Mouse (Mus musculus) lung, adult 10 weeks (tissue): ENCODE measurements around the gene Krt28. TPM values are rescaled to one million over a fixed set of nuclear protein-coding genes. Genes with fewer than 3 reads are reported as not detected.

Experiments
- polyA plus RNA-seq: library from polyadenylated mRNA; stranded (reverse); fragments of 350-450 nt; fragmentation: Illumina TruSeq; extraction: RNeasy Lipid Tissue Mini Kit (QIAGEN cat#74804); gene quantifications from one replicate; pipeline ENCODE4 v1.2.3, GENCODE M21; 2014; ENCODE audit warnings: low read depth, low replicate concordance; ENCODE audit not compliant: insufficient read depth

The Krt28 gene
- not detected for polyA plus RNA-seq

GRCm38 (mm10) chr11:99374803-99375202, at the start of gene Krt28:
Krt28 (minus strand) TSS chr11:99374903.

GRCm38 (mm10) chr11:99422159-99422558, 47.5 kb upstream of the Krt28 start, which contains the start of gene Krt12:
Krt12 (minus strand) TSS chr11:99422259.

DNA sequence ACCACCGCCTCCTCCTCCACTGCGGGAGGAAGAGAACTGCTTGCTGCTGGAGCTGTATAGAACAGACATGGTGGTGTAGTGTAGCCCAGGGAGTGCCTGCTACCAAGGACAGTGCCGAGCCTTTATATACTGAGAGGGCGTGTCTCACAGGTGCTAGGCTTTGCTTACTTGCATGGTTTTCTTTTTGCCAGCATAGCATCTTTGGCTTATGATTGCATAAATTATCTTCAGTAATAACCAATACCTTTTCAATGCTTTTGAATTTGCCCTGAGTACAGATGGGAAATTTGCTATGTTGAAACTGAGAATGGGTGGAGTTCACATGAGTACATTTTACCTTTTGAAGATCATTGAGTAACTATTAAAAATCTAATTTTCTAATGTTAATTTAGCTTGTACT, 14.6 kb upstream of the Krt28 start, which contains the start of gene Krt10:
Gene Krt10, minus strand, starts transcription at position 101 of the 400 bp plus-strand sequence.

DNA sequence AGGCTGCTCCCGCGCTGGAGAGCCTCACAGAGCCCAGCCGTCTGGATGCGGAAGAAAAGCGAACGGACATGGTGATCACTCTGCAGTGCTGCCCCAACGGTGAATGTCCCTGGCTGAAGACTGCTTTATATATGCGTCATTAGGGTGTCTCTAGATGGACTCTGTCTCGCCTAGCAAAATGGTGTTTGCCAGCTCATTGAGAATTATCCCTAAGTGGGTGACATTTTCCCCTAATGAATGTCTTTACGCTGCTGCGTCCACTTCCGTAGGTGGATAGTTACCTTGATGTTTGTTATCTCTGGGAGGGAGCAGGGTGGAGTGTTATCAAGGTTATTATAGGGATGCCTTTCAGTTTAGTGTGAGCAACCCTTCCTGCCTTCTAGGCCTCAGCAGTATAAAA, 23.7 kb downstream of the Krt28 start, which contains the start of gene Krt27:
Gene Krt27, minus strand, starts transcription at position 101 of the 400 bp plus-strand sequence.

GRCm38 (mm10) chr11:99337866-99338265, 36.8 kb downstream of the Krt28 start, which contains the start of gene Krt26:
Krt26 (minus strand) TSS chr11:99337966.

GRCm38 (mm10) chr11:99322851-99323250, 51.9 kb downstream of the Krt28 start, which contains the start of gene Krt25:
Krt25 (minus strand) TSS chr11:99322951.

Other genes with a start within 250 kb of the Krt28 start
- gene Ccr7, start 219.8 kb downstream of the Krt28 start, polyA plus RNA-seq, result 20.9 TPM
- 64.1 TPM for gene Smarce1, start 143.9 kb downstream of the Krt28 start, polyA plus RNA-seq
- gene Krt222, start 130.8 kb downstream of the Krt28 start, polyA plus RNA-seq, result 0.65 TPM
- gene Krt24, start 89.6 kb downstream of the Krt28 start, polyA plus RNA-seq, result not detected
- gene Krt25, start 52.0 kb downstream of the Krt28 start, polyA plus RNA-seq, result not detected
- not detected for gene Krt26, start 36.9 kb downstream of the Krt28 start, polyA plus RNA-seq
- gene Krt27, start 23.8 kb downstream of the Krt28 start, polyA plus RNA-seq, result not detected
- gene Krt10, start 14.5 kb upstream of the Krt28 start, polyA plus RNA-seq, result 7.6 TPM
- not detected for gene Krt12, start 47.4 kb upstream of the Krt28 start, polyA plus RNA-seq
- not detected for gene Krt20, start 63.2 kb upstream of the Krt28 start, polyA plus RNA-seq
- 18.8 TPM for gene Krt23, start 118.2 kb upstream of the Krt28 start, polyA plus RNA-seq
- not detected for gene Krt39, start 146.4 kb upstream of the Krt28 start, polyA plus RNA-seq
- gene Krt40, start 168.3 kb upstream of the Krt28 start, polyA plus RNA-seq, result not detected
- gene Krtap3-3, start 176.0 kb upstream of the Krt28 start, polyA plus RNA-seq, result not detected
- gene Krtap3-2, start 181.9 kb upstream of the Krt28 start, polyA plus RNA-seq, result not detected
- gene Gm11939, start 184.6 kb upstream of the Krt28 start, polyA plus RNA-seq, result not detected
- gene Krtap3-1, start 191.7 kb upstream of the Krt28 start, polyA plus RNA-seq, result not detected
- not detected for gene Krtap1-5, start 206.1 kb upstream of the Krt28 start, polyA plus RNA-seq
- not detected for gene Krtap1-4, start 208.8 kb upstream of the Krt28 start, polyA plus RNA-seq
- not detected for gene Krtap1-3, start 216.4 kb upstream of the Krt28 start, polyA plus RNA-seq
- not detected for gene Krtap9-3, start 223.2 kb upstream of the Krt28 start, polyA plus RNA-seq
- gene Gm11938, start 228.4 kb upstream of the Krt28 start, polyA plus RNA-seq, result not detected
- not detected for gene Gm11937, start 235.3 kb upstream of the Krt28 start, polyA plus RNA-seq
- gene Krtap2-4, start 239.9 kb upstream of the Krt28 start, polyA plus RNA-seq, result not detected
- gene Gm11562, start 245.5 kb upstream of the Krt28 start, polyA plus RNA-seq, result not detected